Mouse (Mus musculus): ENCODE data around the gene Spock1. TPM values are rescaled to one million over a fixed set of nuclear protein-coding genes. Genes with fewer than 3 reads are reported as not detected.

Spock1 gene
- polyA plus RNA-seq, 1 experiment from 2014 or later = not detected

DNA sequence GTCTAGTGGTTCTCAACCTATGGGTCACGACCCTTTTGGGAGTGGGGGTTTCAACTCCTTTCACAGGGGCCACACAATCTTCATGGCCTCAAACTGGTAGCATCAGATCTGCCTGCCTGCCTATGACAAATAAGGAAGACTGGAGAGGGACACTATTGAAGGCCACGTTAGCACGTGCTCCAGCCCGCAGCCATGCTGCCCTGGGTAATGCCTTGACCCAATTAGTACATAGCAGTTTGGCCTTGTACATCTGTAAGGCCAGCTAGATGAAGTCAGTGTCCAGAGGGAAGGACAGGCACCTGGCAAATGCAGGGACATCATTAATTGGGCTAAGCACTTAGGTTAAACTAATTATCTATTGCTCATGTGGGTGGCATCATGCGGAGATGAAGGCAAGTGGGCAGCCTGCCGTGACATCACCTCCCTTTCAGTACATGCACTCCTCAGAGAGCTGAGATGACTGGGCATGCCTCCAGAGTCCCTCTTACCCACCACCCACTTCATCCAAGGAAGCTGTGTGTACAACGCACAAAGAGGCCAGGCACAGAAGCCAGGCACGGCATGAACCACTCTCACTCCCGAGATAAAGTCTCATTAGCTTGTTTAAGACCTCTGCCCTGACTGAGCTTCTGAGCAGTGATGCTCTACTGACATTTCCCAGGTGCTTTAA lies 241.8 kb downstream of the Spock1 start:
- TF ChIP-seq CTCF (IDR thresholded peaks at IDR 0.05; ENCODE audit: low read depth) = no peak
- Histone ChIP-seq H3K4me2 (no peak overlapping the region), H3K4me3 (ENCODE audit: low read depth, low read length) (no peak overlapping the region), H3K9me3 (ENCODE audit: low read depth, low read length) (no peaks in the 10 kb centered on the region), H3K4me1 (ENCODE audit: insufficient read depth) (no peaks in the 10 kb centered on the region), H3K36me3 (ENCODE audit: insufficient read depth) (no peaks in the 10 kb centered on the region), H3K9ac (no peak overlapping the region), H3K27ac (ENCODE audit: low read depth) (no peak overlapping the region), H3K27me3 (ENCODE audit: insufficient read depth, low read length) (no peaks in the 10 kb centered on the region)
- DNase-seq = no peak
- WGBS = 57% methylated on average over 9 of the region's 9 CpGs
- ATAC-seq (ENCODE audit: insufficient read depth) = no peak

DNA sequence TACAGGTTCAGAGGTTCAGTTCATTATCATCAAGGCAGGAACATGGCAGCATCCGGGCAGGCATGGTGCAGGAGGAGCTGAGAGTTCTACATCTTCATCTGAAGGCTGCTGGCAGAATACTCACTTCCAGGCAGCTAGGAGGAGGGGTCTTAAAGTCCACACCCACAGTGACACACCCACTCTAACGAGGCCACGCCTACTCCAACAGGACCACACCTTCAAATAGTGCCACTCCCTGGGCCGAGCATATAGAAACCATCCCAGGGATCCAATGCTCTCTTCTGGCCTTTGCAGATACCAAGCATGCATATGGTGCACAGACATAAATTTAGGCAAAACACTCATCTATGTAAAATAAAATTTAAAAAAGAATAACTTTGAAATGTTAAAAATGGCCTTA lies 245.6 kb downstream of the Spock1 start:
- ATAC-seq (ENCODE audit: insufficient read depth) = no peak
- no peak overlapping the region for H3K4me2 ChIP-seq
- no peak overlapping the region for H3K9ac ChIP-seq
- no peak overlapping the region for H3K4me3 ChIP-seq (ENCODE audit: low read depth, low read length)
- TF ChIP-seq CTCF (IDR thresholded peaks at IDR 0.05; ENCODE audit: low read depth) = no peak
- WGBS = 58% methylated on average over 4 of the region's 4 CpGs
- no peaks in the 10 kb centered on the region for H3K36me3 ChIP-seq (ENCODE audit: insufficient read depth)
- DNase-seq = no peak
- H3K4me1 ChIP-seq (ENCODE audit: insufficient read depth) = no peaks in the 10 kb centered on the region
- H3K27ac ChIP-seq (ENCODE audit: low read depth) = no peak overlapping the region
- no peaks in the 10 kb centered on the region for H3K9me3 ChIP-seq (ENCODE audit: low read depth, low read length)
- no peaks in the 10 kb centered on the region for H3K27me3 ChIP-seq (ENCODE audit: insufficient read depth, low read length)

- Histone ChIP-seq H3K9ac (no peak overlapping the region), H3K4me3 (ENCODE audit: low read depth, low read length) (no peak overlapping the region), H3K27ac (ENCODE audit: low read depth) (no peak overlapping the region), H3K27me3 (ENCODE audit: insufficient read depth, low read length) (no peaks in the 10 kb centered on the region), H3K36me3 (ENCODE audit: insufficient read depth) (no peaks in the 10 kb centered on the region), H3K4me1 (ENCODE audit: insufficient read depth) (no peaks in the 10 kb centered on the region), H3K4me2 (no peak overlapping the region), H3K9me3 (ENCODE audit: low read depth, low read length) (no peaks in the 10 kb centered on the region)
- no peak for DNase-seq
- no peak for TF ChIP-seq CTCF (IDR thresholded peaks at IDR 0.05; ENCODE audit: low read depth)
- no peak for ATAC-seq (ENCODE audit: insufficient read depth)
- WGBS = 72% methylated on average over 2 of the region's 2 CpGs
Observed at GRCm38 (mm10) chr13:57660523-57660922, 247.6 kb downstream of the Spock1 start.

DNA sequence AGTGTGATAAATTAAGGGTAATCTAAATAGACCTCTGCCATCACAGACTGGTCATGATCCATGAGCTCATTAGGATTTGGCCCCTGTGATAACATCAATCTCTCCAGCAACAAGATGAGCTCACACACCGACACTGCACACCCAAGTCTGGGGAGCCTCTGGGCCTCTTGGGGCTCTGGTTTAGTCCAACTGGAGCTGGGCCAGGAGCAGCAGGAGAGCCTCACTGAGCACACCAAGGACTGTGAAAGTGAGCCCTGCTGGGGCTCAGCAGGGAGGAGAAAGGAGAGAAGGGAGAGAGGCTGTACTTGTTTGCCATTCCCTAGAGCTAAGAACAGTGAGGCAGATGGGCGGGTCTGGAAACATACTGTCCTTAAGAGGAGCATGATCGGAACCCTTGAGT lies 248.3 kb downstream of the Spock1 start:
- no peak for TF ChIP-seq CTCF (IDR thresholded peaks at IDR 0.05; ENCODE audit: low read depth)
- H3K27me3 ChIP-seq (ENCODE audit: insufficient read depth, low read length) = no peaks in the 10 kb centered on the region
- 61% methylated on average over 3 of the region's 3 CpGs for WGBS

DNA sequence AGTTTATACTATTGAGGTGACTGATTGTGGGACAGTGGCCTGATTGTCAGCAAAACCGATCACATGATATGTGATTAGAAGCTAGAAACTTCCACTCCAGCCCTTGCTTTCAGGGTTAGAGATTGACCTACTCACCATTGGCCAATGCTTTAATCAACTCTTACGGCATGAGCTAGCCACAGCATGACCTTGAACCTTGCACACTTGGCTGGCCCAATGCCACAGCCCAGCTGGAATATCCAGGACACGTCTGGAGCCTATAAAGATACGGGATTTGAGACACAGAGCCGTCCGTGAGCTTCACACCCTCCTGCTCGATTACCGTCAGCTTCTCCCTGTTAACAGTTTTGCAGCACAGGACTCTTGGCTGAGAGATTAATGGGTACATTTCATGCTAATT lies 251.5 kb downstream of the Spock1 start:
- DNase-seq (no peak), ATAC-seq (ENCODE audit: insufficient read depth) (no peak)
- Histone ChIP-seq H3K9ac (no peak overlapping the region), H3K27ac (ENCODE audit: low read depth) (no peak overlapping the region), H3K9me3 (ENCODE audit: low read depth, low read length) (no peaks in the 10 kb centered on the region), H3K4me2 (no peak overlapping the region), H3K27me3 (ENCODE audit: insufficient read depth, low read length) (no peaks in the 10 kb centered on the region), H3K36me3 (ENCODE audit: insufficient read depth) (no peaks in the 10 kb centered on the region), H3K4me3 (ENCODE audit: low read depth, low read length) (no peak overlapping the region), H3K4me1 (ENCODE audit: insufficient read depth) (no peaks in the 10 kb centered on the region)
- no peak for TF ChIP-seq CTCF (IDR thresholded peaks at IDR 0.05; ENCODE audit: low read depth)
- WGBS = 55% methylated on average over 8 of the region's 8 CpGs

More for the DNA sequence above, 248.3 kb downstream of the Spock1 start:
- no peaks in the 10 kb centered on the region for H3K4me1 ChIP-seq (ENCODE audit: insufficient read depth)
- no peak overlapping the region for H3K4me2 ChIP-seq
- H3K9me3 ChIP-seq (ENCODE audit: low read depth, low read length) = no peaks in the 10 kb centered on the region
- H3K9ac ChIP-seq = no peak overlapping the region
- DNase-seq (no peak), ATAC-seq (ENCODE audit: insufficient read depth) (no peak)
- no peak overlapping the region for H3K4me3 ChIP-seq (ENCODE audit: low read depth, low read length)
- H3K27ac ChIP-seq (ENCODE audit: low read depth) = no peak overlapping the region
- H3K36me3 ChIP-seq (ENCODE audit: insufficient read depth) = no peaks in the 10 kb centered on the region

GRCm38 (mm10) chr13:57654362-57654761 lies 253.8 kb downstream of the Spock1 start:
- no peaks in the 10 kb centered on the region for H3K27me3 ChIP-seq (ENCODE audit: insufficient read depth, low read length)
- no peak overlapping the region for H3K4me2 ChIP-seq
- WGBS = 80% methylated on average over 7 of the region's 7 CpGs
- DNase-seq (no peak), ATAC-seq (ENCODE audit: insufficient read depth) (no peak)
- no peak overlapping the region for H3K9ac ChIP-seq
- H3K4me1 ChIP-seq (ENCODE audit: insufficient read depth) = no peaks in the 10 kb centered on the region
- H3K9me3 ChIP-seq (ENCODE audit: low read depth, low read length) = no peaks in the 10 kb centered on the region
- TF ChIP-seq CTCF (IDR thresholded peaks at IDR 0.05; ENCODE audit: low read depth) = no peak
- no peaks in the 10 kb centered on the region for H3K36me3 ChIP-seq (ENCODE audit: insufficient read depth)
- no peak overlapping the region for H3K4me3 ChIP-seq (ENCODE audit: low read depth, low read length)
- H3K27ac ChIP-seq (ENCODE audit: low read depth) = no peak overlapping the region

- no peak for DNase-seq
- 82% methylated on average over 4 of the region's 4 CpGs for WGBS
- no peak for ATAC-seq (ENCODE audit: insufficient read depth)
- no peak overlapping the region for H3K9ac ChIP-seq
- H3K4me1 ChIP-seq (ENCODE audit: insufficient read depth) = no peaks in the 10 kb centered on the region
- no peak overlapping the region for H3K4me2 ChIP-seq
- no peak for TF ChIP-seq CTCF (IDR thresholded peaks at IDR 0.05; ENCODE audit: low read depth)
- no peaks in the 10 kb centered on the region for H3K27me3 ChIP-seq (ENCODE audit: insufficient read depth, low read length)
- H3K27ac ChIP-seq (ENCODE audit: low read depth) = no peak overlapping the region
- no peaks in the 10 kb centered on the region for H3K9me3 ChIP-seq (ENCODE audit: low read depth, low read length)
- H3K36me3 ChIP-seq (ENCODE audit: insufficient read depth) = no peaks in the 10 kb centered on the region
- no peak overlapping the region for H3K4me3 ChIP-seq (ENCODE audit: low read depth, low read length)
Observed at GRCm38 (mm10) chr13:57651236-57651635, 256.9 kb downstream of the Spock1 start.
